Mouse (Mus musculus): ENCODE measurements around the gene Rpp25l. TPM values are rescaled to one million over a fixed set of nuclear protein-coding genes. Genes with fewer than 3 reads are reported as not detected.
A peak's percentile ranks its signal among the peaks of the same experiment; 100 is the strongest.

Rpp25l gene
- polyA plus RNA-seq, 1 experiment from 2014 or later = 91.5 TPM

DNA sequence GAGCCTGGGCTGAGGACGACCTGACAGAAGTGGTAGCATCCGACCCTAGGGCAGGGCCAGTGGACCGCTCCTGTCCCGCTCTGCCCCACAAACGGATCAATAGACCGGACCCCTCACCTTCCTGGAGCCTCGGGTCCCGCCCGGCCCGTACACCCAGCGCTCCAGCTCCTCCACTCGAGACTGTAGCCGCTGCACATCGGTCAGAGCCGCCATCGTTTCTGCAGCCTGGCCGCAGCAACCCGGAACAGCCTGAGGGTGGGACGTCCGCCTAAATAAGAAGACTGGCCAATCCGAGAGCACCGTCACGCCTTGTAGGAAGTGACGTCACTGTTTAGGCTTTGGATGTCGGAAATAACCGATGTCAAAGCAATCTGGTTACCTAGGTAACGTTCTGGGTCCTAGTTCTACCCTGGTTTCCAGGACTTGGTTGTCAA lies 9.6 kb upstream of the Rpp25l start, which contains the start of gene Dctn3:
Gene Dctn3 (minus strand): TSS at position 253 of the 434 bp plus-strand sequence.
- DNase-seq (ENCODE audit: low spot score) = peak; percentile 89
- Histone ChIP-seq H3K27ac (replicated peaks) (peak within 1 kb of the TSS; percentile 87), H3K9me3 (replicated peaks) (no peaks in the 10 kb centered on the region), H3K36me3 (peaks cover 28% of the 10 kb centered on the region), H3K4me3 (peak within 1 kb of the TSS; percentile 95), H3K4me1 (peaks cover 35% of the 10 kb centered on the region), H3K27me3 (ENCODE audit: low read depth, poor library complexity, severe bottlenecking) (peaks cover 44% of the 10 kb centered on the region)
- under 1% methylated on average over 27 of the region's 27 CpGs for WGBS

DNA sequence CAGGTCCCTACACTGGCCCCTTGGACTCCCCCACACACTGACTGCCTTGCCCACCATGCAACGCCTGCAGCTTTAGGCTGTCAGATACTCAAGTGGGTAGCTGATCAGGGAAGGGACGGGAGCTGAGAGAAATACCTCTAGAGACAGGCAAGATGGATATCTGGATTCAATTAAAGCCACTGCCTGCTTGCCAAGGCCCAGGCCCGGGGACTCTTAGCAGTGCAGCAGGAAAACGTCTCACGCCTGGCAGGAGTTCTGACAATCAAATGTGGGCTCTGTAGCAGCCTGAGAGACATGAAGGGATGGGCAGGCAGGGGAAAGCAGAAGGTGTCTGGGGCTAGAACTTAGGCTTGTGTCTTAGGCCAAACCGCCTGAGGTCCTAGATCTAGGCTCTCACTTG lies 3.5 kb upstream of the Rpp25l start:
- Histone ChIP-seq H3K27me3 (ENCODE audit: low read depth, poor library complexity, severe bottlenecking) (no peaks in the 10 kb centered on the region), H3K4me1 (peaks cover 32% of the 10 kb centered on the region), H3K4me3 (no peak overlapping the region), H3K36me3 (peaks cover 65% of the 10 kb centered on the region), H3K27ac (replicated peaks) (no peak overlapping the region), H3K9me3 (replicated peaks) (no peaks in the 10 kb centered on the region)
- 70% methylated on average over 6 of the region's 6 CpGs for WGBS
- no peak for DNase-seq (ENCODE audit: low spot score)

DNA sequence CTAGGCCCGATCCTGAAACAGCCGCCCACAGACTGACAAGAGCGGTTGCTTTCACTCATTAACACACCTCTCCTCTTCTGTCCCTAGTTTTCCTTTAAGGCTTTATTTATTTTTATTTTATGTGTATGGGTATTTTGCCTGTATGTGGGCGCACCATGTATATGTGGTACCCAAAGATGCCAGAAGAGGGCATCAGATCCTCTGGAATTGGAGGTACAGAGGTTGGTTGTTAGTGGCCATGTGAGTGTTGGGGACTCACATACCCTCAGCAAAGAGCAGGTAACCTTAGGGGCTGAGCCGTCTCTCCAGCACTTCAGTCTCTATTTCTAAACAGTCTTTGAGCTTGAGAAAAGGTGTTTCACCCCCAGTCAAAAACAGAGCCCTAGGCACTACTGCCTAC lies 2.3 kb upstream of the Rpp25l start:
- no peaks in the 10 kb centered on the region for H3K9me3 ChIP-seq (replicated peaks)
- no peaks in the 10 kb centered on the region for H3K27me3 ChIP-seq (ENCODE audit: low read depth, poor library complexity, severe bottlenecking)
- no peak overlapping the region for H3K4me3 ChIP-seq
- peaks cover 40% of the 10 kb centered on the region for H3K4me1 ChIP-seq
- H3K36me3 ChIP-seq = peaks cover 75% of the 10 kb centered on the region
- no peak overlapping the region for H3K27ac ChIP-seq (replicated peaks)
- 86% methylated on average over 5 of the region's 5 CpGs for WGBS
- DNase-seq (ENCODE audit: low spot score) = no peak

- H3K4me3 ChIP-seq = no peak overlapping the region
- peaks cover 74% of the 10 kb centered on the region for H3K36me3 ChIP-seq
- H3K9me3 ChIP-seq (replicated peaks) = no peaks in the 10 kb centered on the region
- DNase-seq (ENCODE audit: low spot score) = no peak
- no peaks in the 10 kb centered on the region for H3K27me3 ChIP-seq (ENCODE audit: low read depth, poor library complexity, severe bottlenecking)
- H3K27ac ChIP-seq (replicated peaks) = no peak overlapping the region
- 86% methylated on average over 8 of the region's 8 CpGs for WGBS
- peaks cover 40% of the 10 kb centered on the region for H3K4me1 ChIP-seq
These were observed 1.7 kb upstream of the Rpp25l start for GRCm38 (mm10) chr4:41715082-41715481.

DNA sequence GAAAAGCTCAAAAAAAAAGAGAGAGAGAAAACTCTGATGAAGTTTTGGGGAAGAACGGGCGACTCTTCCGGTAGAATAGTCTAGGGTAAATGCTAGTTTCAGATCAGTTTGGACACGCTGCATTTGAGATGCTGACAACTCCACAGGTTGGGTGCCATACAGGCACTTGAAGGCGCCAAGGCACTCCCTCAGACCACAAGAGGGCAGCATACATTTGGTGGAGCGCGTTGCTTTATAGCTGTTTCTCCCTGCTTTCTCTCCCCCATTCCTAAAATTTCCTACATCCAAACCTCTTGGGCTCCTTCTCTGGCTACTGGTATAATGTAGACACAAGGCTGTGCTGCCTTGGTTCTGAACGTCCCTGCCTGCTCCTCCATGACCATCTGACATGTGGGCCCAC lies 942 bp upstream of the Rpp25l start:
- WGBS = 19% methylated on average over 8 of the region's 8 CpGs
- Histone ChIP-seq H3K4me3 (peak overlapping the region; percentile 70; the same call in 1 of the 2 replicates), H3K9me3 (replicated peaks) (no peaks in the 10 kb centered on the region), H3K27ac (replicated peaks) (no peak overlapping the region), H3K4me1 (peaks cover 40% of the 10 kb centered on the region), H3K27me3 (ENCODE audit: low read depth, poor library complexity, severe bottlenecking) (no peaks in the 10 kb centered on the region), H3K36me3 (peaks cover 66% of the 10 kb centered on the region)
- DNase-seq (ENCODE audit: low spot score) = peak; percentile 58

- 58% methylated on average over 31 of the region's 31 CpGs for WGBS
- Histone ChIP-seq H3K27ac (replicated peaks) (peak overlapping the region; percentile 92), H3K9me3 (replicated peaks) (no peaks in the 10 kb centered on the region), H3K27me3 (ENCODE audit: low read depth, poor library complexity, severe bottlenecking) (no peaks in the 10 kb centered on the region), H3K4me3 (peak overlapping the region; percentile 70), H3K4me1 (peaks cover 52% of the 10 kb centered on the region), H3K36me3 (peaks cover 49% of the 10 kb centered on the region)
- no peak for DNase-seq (ENCODE audit: low spot score)
These were observed 725 bp downstream of the Rpp25l start for GRCm38 (mm10) chr4:41712421-41713196.

DNA sequence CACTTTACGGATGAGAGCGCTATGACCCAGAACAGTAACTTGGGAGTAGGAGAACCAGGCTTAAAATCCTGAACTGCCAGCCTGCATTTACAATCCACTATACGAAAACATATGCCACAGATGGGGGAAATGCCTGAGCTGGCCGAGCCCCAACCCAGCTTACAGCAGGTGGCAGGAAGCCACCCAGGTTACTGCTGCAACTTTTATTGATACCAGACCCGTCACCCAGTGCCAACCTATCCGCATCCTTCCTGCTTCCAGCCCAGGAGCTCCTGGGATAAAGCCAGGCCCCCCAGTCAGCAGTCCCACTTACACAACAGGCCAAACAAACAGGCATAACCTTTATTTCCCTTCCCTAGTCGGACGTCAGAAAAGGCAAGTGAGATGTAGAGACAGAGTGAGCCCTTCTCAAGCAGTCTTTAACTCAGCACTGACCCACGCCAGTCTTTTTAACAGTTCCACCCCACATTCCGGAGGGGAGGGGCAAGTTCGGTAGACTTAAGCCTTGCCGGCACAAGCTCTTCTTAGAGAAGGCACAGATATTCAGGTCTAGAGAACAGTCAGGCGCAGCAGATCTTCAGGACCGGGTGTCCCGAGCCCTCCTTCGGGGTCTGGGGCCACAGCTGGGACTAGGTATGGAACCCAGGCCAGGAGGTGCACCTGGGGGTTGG lies 1.5 kb downstream of the Rpp25l start:
- H3K36me3 ChIP-seq = peaks cover 42% of the 10 kb centered on the region
- no peak for DNase-seq (ENCODE audit: low spot score)
- H3K4me3 ChIP-seq = peak overlapping the region; percentile 70
- peak overlapping the region; percentile 92 for H3K27ac ChIP-seq (replicated peaks)
- H3K9me3 ChIP-seq (replicated peaks) = no peaks in the 10 kb centered on the region
- 84% methylated on average over 16 of the region's 16 CpGs for WGBS
- peaks cover 60% of the 10 kb centered on the region for H3K4me1 ChIP-seq
- H3K27me3 ChIP-seq (ENCODE audit: low read depth, poor library complexity, severe bottlenecking) = no peaks in the 10 kb centered on the region

DNA sequence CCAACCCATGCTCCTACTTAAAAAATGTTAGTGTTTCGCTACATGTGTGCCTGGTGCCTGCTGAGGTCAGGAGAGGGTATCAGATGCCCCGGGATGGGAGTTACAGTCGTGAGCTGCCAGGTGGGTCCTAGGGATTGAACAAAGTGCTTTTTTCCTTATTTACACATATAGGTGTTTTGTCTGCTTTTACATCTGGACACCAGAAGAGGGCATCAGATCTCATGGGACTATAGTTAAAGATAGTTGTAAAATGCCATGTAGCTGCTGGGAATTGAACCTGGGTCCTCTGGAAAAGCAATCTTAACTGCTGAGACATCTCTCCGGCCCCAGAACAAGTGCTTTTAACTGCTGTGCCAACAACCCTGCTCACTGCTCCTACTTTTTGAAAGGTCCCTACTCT lies 3.1 kb downstream of the Rpp25l start:
- 70% methylated on average over 4 of the region's 4 CpGs for WGBS
- no peak overlapping the region for H3K27ac ChIP-seq (replicated peaks)
- H3K27me3 ChIP-seq (ENCODE audit: low read depth, poor library complexity, severe bottlenecking) = peaks cover 15% of the 10 kb centered on the region
- H3K36me3 ChIP-seq = peaks cover 28% of the 10 kb centered on the region
- no peak for DNase-seq (ENCODE audit: low spot score)
- no peak overlapping the region for H3K4me3 ChIP-seq
- H3K4me1 ChIP-seq = peaks cover 64% of the 10 kb centered on the region
- H3K9me3 ChIP-seq (replicated peaks) = no peaks in the 10 kb centered on the region

- 48% methylated on average over 8 of the region's 8 CpGs for WGBS
- H3K36me3 ChIP-seq = peaks cover 23% of the 10 kb centered on the region
- H3K9me3 ChIP-seq (replicated peaks) = no peaks in the 10 kb centered on the region
- peaks cover 30% of the 10 kb centered on the region for H3K27me3 ChIP-seq (ENCODE audit: low read depth, poor library complexity, severe bottlenecking)
- H3K4me3 ChIP-seq = no peak overlapping the region
- no peak overlapping the region for H3K27ac ChIP-seq (replicated peaks)
- H3K4me1 ChIP-seq = peaks cover 63% of the 10 kb centered on the region
- no peak for DNase-seq (ENCODE audit: low spot score)
These were observed 5.1 kb downstream of the Rpp25l start for GRCm38 (mm10) chr4:41708192-41708745.

- peaks cover 54% of the 10 kb centered on the region for H3K4me1 ChIP-seq
- H3K27me3 ChIP-seq (ENCODE audit: low read depth, poor library complexity, severe bottlenecking) = peaks cover 30% of the 10 kb centered on the region
- peak overlapping the region; percentile 30 for H3K4me3 ChIP-seq
- DNase-seq (ENCODE audit: low spot score) = peak; percentile 77
- peaks cover 18% of the 10 kb centered on the region for H3K36me3 ChIP-seq
- peak overlapping the region; percentile 20; the same call in 1 of the 2 replicates for H3K27ac ChIP-seq (replicated peaks)
- H3K9me3 ChIP-seq (replicated peaks) = no peaks in the 10 kb centered on the region
- WGBS = 3% methylated on average over 13 of the region's 13 CpGs
These were observed 6.3 kb downstream of the Rpp25l start for GRCm38 (mm10) chr4:41707011-41707535.

GRCm38 (mm10) chr4:41705922-41706754 lies 7.2 kb downstream of the Rpp25l start:
- 77% methylated on average over 19 of the region's 19 CpGs for WGBS

GRCm38 (mm10) chr4:41704651-41705050 lies 8.7 kb downstream of the Rpp25l start:
- 15% methylated on average over 5 of the region's 5 CpGs for WGBS

More at GRCm38 (mm10) chr4:41705922-41706754, 7.2 kb downstream of the Rpp25l start:
- Histone ChIP-seq H3K9me3 (replicated peaks) (no peaks in the 10 kb centered on the region), H3K27me3 (ENCODE audit: low read depth, poor library complexity, severe bottlenecking) (peaks cover 30% of the 10 kb centered on the region), H3K4me3 (0 out of 2 replicates have a peak overlapping the region, but pooled peaks have one; percentile 30), H3K36me3 (peaks cover 9% of the 10 kb centered on the region), H3K4me1 (peaks cover 45% of the 10 kb centered on the region), H3K27ac (replicated peaks) (no peak overlapping the region; the same call in 1 of the 2 replicates)
- no peak for DNase-seq (ENCODE audit: low spot score)

More at GRCm38 (mm10) chr4:41704651-41705050, 8.7 kb downstream of the Rpp25l start:
- Histone ChIP-seq H3K27ac (replicated peaks) (no peak overlapping the region), H3K4me1 (peaks cover 40% of the 10 kb centered on the region), H3K27me3 (ENCODE audit: low read depth, poor library complexity, severe bottlenecking) (peaks cover 30% of the 10 kb centered on the region), H3K4me3 (no peak overlapping the region), H3K9me3 (replicated peaks) (no peaks in the 10 kb centered on the region), H3K36me3 (no peaks in the 10 kb centered on the region)
- DNase-seq (ENCODE audit: low spot score) = no peak

Data from midbrain, embryonic 10.5 days (tissue).